Mouse (Mus musculus) forebrain, embryonic 12.5 days (tissue): ENCODE results near the gene Cldn2. TPM values are rescaled to one million over a fixed set of nuclear protein-coding genes. Genes with fewer than 3 reads are reported as not detected.
"Not testable (repeated sequence)": the region's sequence is repeated elsewhere in the genome, so short reads cannot be mapped to it uniquely, and the experiment has no call there.

Source experiments
- ATAC-seq: fragments of 200-750 bp; cut with Nextera tagmentation; 2 replicates; pipeline ENCODE4 v1.8.0; 2017; ENCODE audit warnings: moderate TSS enrichment; ENCODE audit not compliant: low FRiP score
- H3K27ac ChIP-seq: fragments of 300-500 bp; sonication (generic); 2 replicates; pipeline ENCODE4 v1.5.1; 2016; ENCODE audit warnings: mild to moderate bottlenecking
- H3K27me3 ChIP-seq: fragments of 300-500 bp; sonication (generic); 2 replicates; pipeline ENCODE4 v1.6.1; 2016; ENCODE audit warnings: mild to moderate bottlenecking
- H3K36me3 ChIP-seq: fragments of 300-500 bp; sonication (generic); replicated peaks from 2 replicates; pipeline ENCODE4 v1.6.1; 2016; ENCODE audit warnings: mild to moderate bottlenecking
- H3K4me1 ChIP-seq: fragments of 300-500 bp; sonication (generic); 2 replicates; pipeline ENCODE4 v1.6.1; 2016
- H3K4me2 ChIP-seq: fragments of 300-500 bp; sonication (generic); 2 replicates; pipeline ENCODE4 v1.6.1; 2016; ENCODE audit warnings: mild to moderate bottlenecking, moderate library complexity
- H3K4me3 ChIP-seq: fragments of 300-500 bp; sonication (generic); replicated peaks from 2 replicates; pipeline ENCODE4 v1.5.1; 2016; ENCODE audit warnings: mild to moderate bottlenecking
- H3K9ac ChIP-seq: fragments of 300-500 bp; sonication (generic); 2 replicates; pipeline ENCODE4 v1.6.1; 2016; ENCODE audit warnings: mild to moderate bottlenecking
- H3K9me3 ChIP-seq: fragments of 300-500 bp; sonication (generic); 2 replicates; pipeline ENCODE4 v1.6.1; 2016
- WGBS: fragments of 180-500 bp; shearing (Covaris S2); methylation state at CpG from one replicate; pipeline ENCODE4 v1.1.7; 2016; 5-methylcytosine and 5-hydroxymethylcytosine counted together
- polyA plus RNA-seq: library from polyadenylated mRNA; unstranded; fragments of >200 nt; fragmentation: Nextera tagmentation; extraction: Ambion mirVana; gene quantifications from 2 replicates; pipeline ENCODE4 v1.2.1, GENCODE M21; 2016

Cldn2 gene
- 0.11 and 0.29 TPM in 2 replicates for polyA plus RNA-seq

DNA sequence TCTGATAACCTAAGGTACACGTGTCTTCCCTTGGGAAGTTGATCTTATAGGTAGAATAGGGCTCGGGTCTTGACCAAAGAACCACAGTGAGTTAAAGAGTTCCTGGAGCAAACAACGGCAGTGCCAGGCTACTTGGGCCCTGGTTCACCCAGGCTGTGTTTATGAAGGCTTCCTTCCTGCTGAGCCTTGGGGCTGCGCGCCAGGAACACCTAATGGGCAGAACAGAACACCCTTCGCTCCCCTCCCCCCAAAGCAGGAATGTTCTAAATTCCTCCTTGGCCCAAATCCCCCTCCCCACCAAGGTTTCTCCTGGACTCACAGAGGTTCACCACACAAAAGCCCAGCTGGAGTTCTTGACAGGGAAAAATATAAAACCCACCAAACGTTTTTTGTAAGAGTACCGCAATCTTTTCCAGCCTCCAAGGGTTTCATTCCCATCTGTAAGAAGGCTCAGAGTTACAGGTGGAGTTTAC lies at the start of gene Cldn2:
TSS of gene Cldn2 (plus strand) at position 423 of the 473 bp plus-strand sequence.
- Histone ChIP-seq H3K4me3 (no peak within 1 kb of the TSS), H3K4me1 (no peaks in the 10 kb centered on the region), H3K9ac (no peak within 1 kb of the TSS), H3K27me3 (peaks cover 7% of the 10 kb centered on the region; the same call in 1 of the 2 replicates), H3K27ac (no peak within 1 kb of the TSS), H3K4me2 (no peak within 1 kb of the TSS), H3K36me3 (no peaks in the 10 kb centered on the region), H3K9me3 (no peaks in the 10 kb centered on the region)
- WGBS = 72% methylated on average over 8 of the region's 8 CpGs
- ATAC-seq = no peak

DNA sequence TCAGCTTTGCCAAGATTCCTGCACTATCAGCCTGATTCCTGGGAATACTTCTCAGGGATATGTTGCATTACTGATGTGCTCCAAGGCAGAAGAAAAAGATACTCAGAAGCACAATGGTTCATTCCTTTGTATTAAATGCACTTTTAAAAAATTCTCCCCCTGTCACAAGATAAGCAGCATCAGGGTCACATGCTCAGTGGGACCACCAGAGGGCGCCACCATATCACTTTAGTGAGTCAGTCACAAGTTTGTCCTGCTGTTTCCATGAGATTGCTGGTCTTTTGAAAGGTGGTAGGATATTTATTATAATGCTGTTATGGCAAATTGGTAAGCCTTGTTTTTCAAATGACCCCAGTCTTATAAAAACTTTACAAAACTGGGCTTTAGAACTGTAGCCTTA lies 48.8 kb upstream of the Cldn2 start:
- peaks cover 11% of the 10 kb centered on the region; the same call in 1 of the 2 replicates for H3K27me3 ChIP-seq
- no peak overlapping the region for H3K4me2 ChIP-seq
- ATAC-seq = no peak
- no peaks in the 10 kb centered on the region for H3K9me3 ChIP-seq
- 3% methylated on average over 1 of the region's 1 CpGs for WGBS
- no peak overlapping the region for H3K4me3 ChIP-seq
- no peak overlapping the region for H3K27ac ChIP-seq
- H3K4me1 ChIP-seq = no peaks in the 10 kb centered on the region
- no peaks in the 10 kb centered on the region for H3K36me3 ChIP-seq
- no peak overlapping the region for H3K9ac ChIP-seq

DNA sequence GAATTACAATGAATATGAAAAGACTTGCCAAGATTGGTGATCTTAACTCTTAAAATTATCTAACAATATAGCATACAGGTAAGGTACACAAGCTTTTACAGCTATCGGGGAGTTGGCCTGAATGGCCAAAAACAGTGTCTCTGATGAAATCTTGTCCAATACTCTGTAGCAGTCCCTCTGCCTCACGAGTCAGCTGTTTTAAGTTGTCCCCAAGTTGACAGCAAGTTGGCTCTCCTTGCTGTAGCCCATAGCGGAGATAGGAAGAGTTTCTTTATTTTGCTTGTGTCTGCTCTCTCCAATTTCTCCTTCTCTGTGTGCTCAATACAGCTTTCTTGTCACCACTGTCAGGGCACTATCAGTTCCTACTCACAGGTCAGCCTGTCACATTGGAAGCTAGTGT lies 42.0 kb upstream of the Cldn2 start:
- ATAC-seq, H3K27me3 ChIP-seq, H3K9ac ChIP-seq, H3K27ac ChIP-seq, H3K4me1 ChIP-seq, H3K9me3 ChIP-seq, H3K4me2 ChIP-seq, H3K36me3 ChIP-seq, H3K4me3 ChIP-seq: not testable (repeated sequence)
- WGBS = 79% methylated on average over 3 of the region's 3 CpGs

DNA sequence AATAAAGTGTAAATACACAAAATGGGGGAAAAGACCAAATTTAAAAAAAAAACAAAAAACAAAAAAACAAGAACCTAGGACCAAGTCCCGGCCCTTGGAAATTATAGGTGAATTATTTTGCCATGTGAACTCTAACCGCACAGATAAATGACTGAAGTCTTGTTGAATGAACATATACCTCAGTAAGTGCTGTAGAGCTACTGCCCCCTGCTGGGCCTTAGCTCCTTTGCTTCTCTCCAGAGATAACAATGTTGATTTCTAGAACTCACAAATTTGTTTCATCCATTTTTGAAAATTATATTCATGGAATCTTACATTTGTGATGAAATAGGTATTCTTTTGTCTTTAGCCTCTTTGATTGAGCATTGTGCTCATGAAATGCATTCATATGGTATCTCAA lies 38.1 kb upstream of the Cldn2 start:
- H3K27ac ChIP-seq = no peak overlapping the region
- no peaks in the 10 kb centered on the region for H3K4me1 ChIP-seq
- H3K9me3 ChIP-seq = no peaks in the 10 kb centered on the region
- H3K27me3 ChIP-seq = no peaks in the 10 kb centered on the region
- no peak overlapping the region for H3K4me3 ChIP-seq
- ATAC-seq = no peak
- H3K36me3 ChIP-seq = no peaks in the 10 kb centered on the region
- 89% methylated on average over 2 of the region's 2 CpGs for WGBS
- H3K9ac ChIP-seq = no peak overlapping the region
- H3K4me2 ChIP-seq = no peak overlapping the region

DNA sequence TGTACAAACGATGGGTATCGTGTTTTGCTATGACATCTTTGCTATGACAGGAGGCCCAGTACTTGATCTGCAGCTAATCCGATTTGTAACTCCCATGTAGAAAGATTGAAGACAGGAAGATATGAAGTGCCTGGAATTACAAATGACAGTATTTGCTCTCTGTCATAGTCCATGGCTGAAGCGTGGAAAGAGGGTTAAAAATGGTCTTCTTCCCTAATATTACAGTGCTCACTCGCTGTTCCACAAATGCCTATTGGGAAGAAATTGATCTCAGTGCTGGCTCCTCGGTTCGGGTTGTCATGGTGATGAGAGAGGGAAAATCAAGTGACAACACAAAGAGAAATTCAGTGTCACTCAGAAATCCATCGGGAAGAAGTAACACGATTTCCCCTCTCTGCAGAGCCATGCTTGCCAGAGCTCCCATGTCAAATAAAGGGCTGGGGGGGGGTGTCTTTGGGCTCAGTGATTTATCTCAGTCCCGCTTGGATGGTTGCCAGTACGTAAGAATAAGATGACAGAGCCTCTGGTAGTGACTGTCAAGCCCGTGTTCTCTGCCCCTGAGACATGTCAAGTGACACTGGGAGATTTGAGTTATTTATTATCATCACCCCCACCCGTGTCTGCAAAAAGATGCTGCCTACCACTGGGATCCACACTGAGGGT lies 30.5 kb upstream of the Cldn2 start:
- Histone ChIP-seq H3K4me2 (no peak overlapping the region), H3K4me3 (no peak overlapping the region), H3K4me1 (no peaks in the 10 kb centered on the region), H3K27ac (no peak overlapping the region), H3K9me3 (no peaks in the 10 kb centered on the region), H3K9ac (no peak overlapping the region), H3K36me3 (no peaks in the 10 kb centered on the region), H3K27me3 (peaks cover 23% of the 10 kb centered on the region)
- WGBS = 78% methylated on average over 13 of the region's 13 CpGs
- no peak for ATAC-seq

DNA sequence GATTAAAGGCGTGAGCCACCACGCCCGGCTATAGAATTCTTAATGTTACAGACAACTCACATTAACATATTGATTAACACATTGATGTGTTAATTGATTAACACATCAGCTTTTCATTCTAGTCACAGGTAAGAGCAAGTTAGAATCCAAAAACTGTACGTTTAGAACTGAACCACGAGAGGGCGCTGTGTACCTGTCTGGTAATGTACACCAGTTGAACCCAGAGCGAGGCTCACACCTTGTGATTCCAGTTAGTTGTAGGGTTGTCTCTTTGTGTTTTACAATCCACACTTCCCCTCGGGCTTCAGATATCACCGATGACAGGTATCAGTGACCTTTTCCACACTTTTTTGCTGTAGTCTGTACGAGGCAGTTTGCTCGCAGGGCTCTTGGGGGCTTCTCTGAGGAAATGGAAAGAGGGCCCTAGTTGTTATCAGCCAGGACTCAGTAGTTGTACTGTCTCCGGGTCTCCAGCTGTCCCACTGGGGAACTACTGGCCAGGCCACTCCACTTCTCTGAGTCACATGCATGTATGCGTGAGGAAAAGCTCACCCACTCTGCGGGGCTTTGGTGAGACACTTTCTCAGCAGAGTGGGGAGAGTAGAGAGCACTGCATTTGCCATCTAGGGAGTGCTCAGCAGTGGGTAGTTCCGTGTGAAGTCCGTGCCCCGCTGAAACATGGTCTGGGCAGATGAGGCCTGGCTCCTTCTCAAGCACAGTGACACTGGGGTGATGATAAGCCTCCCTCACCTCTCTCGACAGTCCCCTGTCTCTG lies 26.1 kb upstream of the Cldn2 start:
- no peak for ATAC-seq
- no peak overlapping the region for H3K4me3 ChIP-seq
- H3K9me3 ChIP-seq = no peaks in the 10 kb centered on the region
- no peak overlapping the region for H3K27ac ChIP-seq
- H3K4me1 ChIP-seq = no peaks in the 10 kb centered on the region
- no peaks in the 10 kb centered on the region for H3K36me3 ChIP-seq
- WGBS = 37% methylated on average over 18 of the region's 18 CpGs
- H3K4me2 ChIP-seq = no peak overlapping the region
- no peak overlapping the region for H3K9ac ChIP-seq
- peaks cover 34% of the 10 kb centered on the region for H3K27me3 ChIP-seq

DNA sequence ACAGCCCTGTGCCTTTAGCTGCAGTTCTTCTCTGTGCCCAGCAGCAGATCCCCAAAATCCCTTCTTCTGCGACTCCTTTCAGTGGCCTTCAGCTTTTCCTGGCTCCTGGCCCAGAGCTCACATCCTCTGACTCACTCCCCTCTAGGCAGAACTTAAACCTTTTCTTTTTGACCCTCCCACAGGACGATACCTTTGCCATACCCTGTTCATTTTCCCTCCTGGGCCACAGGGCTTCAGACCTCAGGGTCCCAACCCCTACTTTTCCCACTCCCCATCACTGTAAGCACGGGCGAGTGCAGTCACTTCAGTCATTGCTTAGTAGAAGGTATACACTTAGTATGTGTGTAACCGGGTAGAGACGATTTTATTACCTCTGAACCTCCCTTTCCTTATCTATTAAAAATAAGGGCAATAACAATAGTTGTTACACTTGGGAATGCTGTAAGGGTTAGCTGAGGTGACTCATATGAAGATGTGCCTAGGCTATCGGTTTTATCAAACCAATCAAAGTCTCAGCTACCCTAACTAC lies 25.5 kb upstream of the Cldn2 start:
- H3K36me3 ChIP-seq = no peaks in the 10 kb centered on the region
- no peak overlapping the region for H3K4me2 ChIP-seq
- H3K9ac ChIP-seq = no peak overlapping the region
- ATAC-seq = no peak
- peaks cover 37% of the 10 kb centered on the region for H3K27me3 ChIP-seq
- no peak overlapping the region for H3K27ac ChIP-seq
- H3K4me3 ChIP-seq = no peak overlapping the region
- H3K4me1 ChIP-seq = no peaks in the 10 kb centered on the region
- WGBS = 70% methylated on average over 7 of the region's 7 CpGs
- H3K9me3 ChIP-seq = no peaks in the 10 kb centered on the region

DNA sequence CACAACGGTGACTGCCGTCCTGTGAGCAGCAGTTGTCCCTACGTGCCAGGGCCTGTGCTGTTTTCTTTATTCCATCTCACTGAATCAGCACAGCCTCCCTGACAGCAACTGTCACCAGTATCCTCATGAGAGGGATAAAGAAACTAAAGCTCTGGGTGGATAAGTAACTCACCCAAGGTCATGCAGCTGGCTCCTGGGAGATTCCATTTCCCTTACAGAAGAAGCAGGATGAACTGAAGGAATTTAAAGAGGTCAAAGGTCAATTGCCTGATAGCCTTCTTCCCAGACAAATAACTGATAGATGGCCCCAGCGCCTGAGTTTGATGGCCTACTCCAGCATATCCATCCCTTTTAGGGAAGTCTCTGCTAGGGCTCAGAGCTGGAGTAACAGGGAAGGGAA lies 23.3 kb upstream of the Cldn2 start:
- ATAC-seq = no peak
- Histone ChIP-seq H3K9me3 (no peaks in the 10 kb centered on the region), H3K27ac (no peak overlapping the region), H3K27me3 (peaks cover 50% of the 10 kb centered on the region), H3K4me3 (no peak overlapping the region), H3K9ac (no peak overlapping the region), H3K4me1 (peaks cover 4% of the 10 kb centered on the region; the same call in 1 of the 2 replicates), H3K36me3 (no peaks in the 10 kb centered on the region), H3K4me2 (no peak overlapping the region)
- WGBS = 41% methylated on average over 4 of the region's 4 CpGs

DNA sequence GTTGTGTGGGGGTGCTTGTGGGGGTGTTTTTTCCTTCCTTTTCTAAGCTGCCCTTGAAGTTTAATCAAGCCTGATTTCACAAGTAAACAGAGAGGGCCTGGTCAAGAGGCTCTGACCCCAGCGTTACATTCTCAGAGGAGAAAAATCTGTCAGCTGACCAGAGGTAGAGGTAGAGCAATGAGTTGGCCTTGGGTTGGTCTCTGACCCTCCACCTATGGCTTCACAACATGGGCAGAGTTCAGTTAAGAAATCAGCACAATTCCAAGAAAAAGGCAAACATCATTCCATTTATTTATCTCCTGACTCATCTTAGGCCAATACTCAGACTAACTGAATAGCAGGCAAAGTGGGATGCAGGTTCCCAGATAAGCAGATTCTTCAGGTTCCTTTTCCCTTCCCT lies 21.7 kb upstream of the Cldn2 start:
- H3K27me3 ChIP-seq = peaks cover 57% of the 10 kb centered on the region
- ATAC-seq = no peak
- H3K4me2 ChIP-seq = no peak overlapping the region
- H3K4me1 ChIP-seq = peaks cover 4% of the 10 kb centered on the region; the same call in 1 of the 2 replicates
- no peak overlapping the region for H3K4me3 ChIP-seq
- no peak overlapping the region for H3K27ac ChIP-seq
- 65% methylated on average over 1 of the region's 1 CpGs for WGBS
- H3K9me3 ChIP-seq = no peaks in the 10 kb centered on the region
- no peak overlapping the region for H3K9ac ChIP-seq
- no peaks in the 10 kb centered on the region for H3K36me3 ChIP-seq

DNA sequence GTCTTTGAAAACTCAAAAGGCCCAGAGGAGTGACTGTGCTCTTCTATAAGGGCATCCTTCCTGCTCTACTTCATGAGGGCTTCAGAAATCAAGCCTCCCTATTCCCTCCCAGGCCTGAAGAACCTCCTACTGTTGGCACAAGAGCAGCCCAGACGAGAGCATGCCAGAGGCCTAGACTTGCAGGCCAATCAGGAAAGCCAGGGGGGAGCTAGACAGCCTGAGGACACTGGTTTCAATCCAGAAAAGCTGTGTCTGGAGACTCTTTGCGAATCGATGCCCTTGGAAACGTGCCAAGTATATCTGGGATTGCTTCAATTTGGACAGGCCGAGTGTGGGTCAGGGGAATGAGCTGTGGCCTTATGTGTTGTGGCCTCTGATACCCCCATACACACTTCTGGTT lies 21.2 kb upstream of the Cldn2 start:
- 81% methylated on average over 5 of the region's 5 CpGs for whole genome bisulfite sequencing
- Histone ChIP-seq H3K9ac (no peak overlapping the region), H3K27me3 (peaks cover 55% of the 10 kb centered on the region), H3K4me1 (peaks cover 4% of the 10 kb centered on the region; the same call in 1 of the 2 replicates), H3K9me3 (no peaks in the 10 kb centered on the region), H3K36me3 (no peaks in the 10 kb centered on the region), H3K27ac (no peak overlapping the region), H3K4me3 (no peak overlapping the region), H3K4me2 (no peak overlapping the region)
- no peak for ATAC-seq

DNA sequence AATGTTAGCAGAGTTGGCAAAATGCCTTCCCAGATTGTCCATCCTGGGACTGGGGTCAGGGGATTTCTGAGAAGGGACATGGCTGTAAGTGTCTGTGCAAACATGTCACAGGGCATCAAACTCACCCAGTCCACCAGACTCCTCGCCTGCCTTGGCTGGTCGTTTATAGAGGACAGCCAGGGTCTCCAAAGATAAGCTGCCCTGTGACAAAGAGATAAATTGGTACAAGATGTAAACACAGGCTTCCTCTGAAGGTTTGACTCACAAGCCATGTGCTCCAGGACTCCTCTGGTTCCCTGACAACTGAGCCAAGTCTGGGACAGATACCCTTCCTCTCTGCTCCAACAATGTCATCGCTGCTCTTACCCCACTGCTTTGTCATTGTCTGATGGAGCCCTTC lies 19.6 kb upstream of the Cldn2 start:
- no peak overlapping the region for H3K4me2 ChIP-seq
- peaks cover 42% of the 10 kb centered on the region for H3K27me3 ChIP-seq
- no peaks in the 10 kb centered on the region for H3K9me3 ChIP-seq
- 73% methylated on average over 3 of the region's 3 CpGs for WGBS
- H3K27ac ChIP-seq = no peak overlapping the region
- no peak for ATAC-seq
- no peak overlapping the region for H3K9ac ChIP-seq
- no peaks in the 10 kb centered on the region for H3K36me3 ChIP-seq
- peaks cover 4% of the 10 kb centered on the region; the same call in 1 of the 2 replicates for H3K4me1 ChIP-seq
- H3K4me3 ChIP-seq = no peak overlapping the region

DNA sequence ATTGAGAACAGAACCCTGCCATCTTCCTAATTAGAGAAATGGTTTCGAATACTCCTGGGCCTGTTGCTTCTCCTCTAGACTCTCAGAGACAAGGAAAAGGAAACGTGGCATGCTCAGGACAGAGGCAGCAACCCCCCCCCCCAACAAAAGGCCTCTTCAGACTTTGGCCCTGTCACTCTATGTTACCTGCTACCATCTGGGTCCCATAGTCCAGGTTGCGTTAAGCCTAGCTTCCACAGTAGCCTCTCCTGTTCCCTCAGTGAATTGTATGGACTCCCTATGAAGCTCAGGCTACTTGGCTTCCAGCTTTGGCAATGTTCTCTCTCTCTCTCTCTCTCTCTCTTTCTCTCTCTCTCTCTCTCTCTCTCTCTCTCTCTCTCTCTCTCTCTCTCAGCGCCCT lies 19.1 kb upstream of the Cldn2 start:
- 70% methylated on average over 4 of the region's 4 CpGs for WGBS
- no peak overlapping the region for H3K4me3 ChIP-seq
- H3K4me1 ChIP-seq = peaks cover 4% of the 10 kb centered on the region; the same call in 1 of the 2 replicates
- H3K9me3 ChIP-seq = no peaks in the 10 kb centered on the region
- no peak overlapping the region for H3K4me2 ChIP-seq
- peaks cover 44% of the 10 kb centered on the region for H3K27me3 ChIP-seq
- no peak overlapping the region for H3K27ac ChIP-seq
- H3K9ac ChIP-seq = no peak overlapping the region
- ATAC-seq = no peak
- no peaks in the 10 kb centered on the region for H3K36me3 ChIP-seq
